Mouse (Mus musculus) G1E (cell line): ENCODE results near the gene Usp30.

Experiments
- CTCF ChIP-seq: IDR thresholded peaks from 2 replicates; pipeline ENCODE4 v1.5.1; 2012; ENCODE audit warnings: low read depth, low read length, inconsistent platforms, mixed read lengths
- GATA1 ChIP-seq: IDR thresholded peaks from 2 replicates; pipeline ENCODE4 v1.6.1; 2012; ENCODE audit warnings: borderline replicate concordance, low read length, inconsistent platforms, mixed read lengths
- POLR2AphosphoS5 ChIP-seq: IDR thresholded peaks from 2 replicates; pipeline ENCODE4 v1.6.1; 2012; ENCODE audit warnings: low read depth, low read length, inconsistent platforms; ENCODE audit not compliant: insufficient replicate concordance
- TAL1 ChIP-seq: conservative IDR thresholded peaks from 2 replicates; pipeline ENCODE4 v1.6.1; 2012; ENCODE audit warnings: low read depth, low read length, inconsistent platforms, mixed read lengths

- TF ChIP-seq CTCF, result no peak
- TF ChIP-seq GATA1, result no peak
- no peak for TF ChIP-seq TAL1
- TF ChIP-seq POLR2AphosphoS5, result no peak
Observed at GRCm38 (mm10) chr5:114130698-114131520, 65.6 kb downstream of the Usp30 start.
